Comparison of ENCODE assay signal across 9 mouse cellular contexts in the genomic region with DNA sequence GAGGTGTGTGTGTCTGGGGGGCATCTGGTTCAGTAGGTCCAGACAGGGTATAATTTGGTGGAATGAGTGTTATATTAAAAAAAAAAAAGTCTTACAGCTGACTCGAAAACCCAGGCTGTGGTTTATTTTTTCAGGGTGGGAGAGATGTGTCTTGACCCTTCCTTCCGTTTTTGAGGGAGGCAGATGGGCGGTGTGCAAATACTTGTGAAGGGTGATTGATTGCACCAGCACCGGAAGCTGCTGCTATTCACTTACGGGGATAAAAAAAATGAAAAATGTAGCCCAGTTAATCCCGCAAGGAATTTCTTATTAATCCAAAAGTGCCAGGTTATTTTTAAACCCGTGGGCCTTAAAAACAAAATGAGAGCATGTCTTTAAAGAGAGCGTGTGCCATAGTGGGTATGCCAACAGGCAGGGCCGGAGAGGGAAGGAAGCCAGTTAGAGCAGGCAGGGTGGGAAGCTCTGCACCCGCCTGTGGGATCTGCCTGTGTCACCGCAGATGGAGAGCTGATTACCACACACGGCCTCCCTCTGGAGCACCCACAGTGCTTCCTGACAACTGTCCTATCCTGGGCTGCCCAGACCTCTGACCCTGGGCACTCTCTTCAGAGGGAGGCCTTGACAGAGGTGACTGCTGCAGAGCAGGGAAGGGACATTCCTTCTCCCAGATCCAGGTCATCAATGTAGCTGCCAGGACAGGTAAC. TPM values are rescaled to one million over a fixed set of nuclear protein-coding genes. Genes with fewer than 3 reads are reported as not detected.
DNase-seq lines count a peak whose midpoint lies in the region; ATAC-seq and TF ChIP-seq lines count a peak whose summit lies in the region.
"Had no signal": no experiment of that assay in that cellular context is flagged by ENCODE, and none has a peak within 500 bp of the region (broad histone marks: within the 10 kb centered on the region; RNA-seq: fewer than 3 reads in every experiment).

No protein-coding gene starts in this region.

- 0 out of 2 replicates have a peak overlapping the region, but pooled peaks have one; percentile 40 for H3K27ac ChIP-seq in forebrain, embryonic 10.5 days
- no peak overlapping the region for H3K27ac ChIP-seq in forebrain, embryonic 11.5 days (ENCODE audit: low read depth, low read length)
- H3K27ac ChIP-seq in neural tube, embryonic 11.5 days (ENCODE audit: low read depth, low read length): no peak overlapping the region
- 0 out of 2 replicates have a peak overlapping the region, but pooled peaks have one; percentile 7 for H3K27ac ChIP-seq in hindbrain, embryonic 12.5 days
- no peak overlapping the region for H3K27ac ChIP-seq in lung, postnatal 0 days (ENCODE audit: low read length)
- H3K27ac ChIP-seq: embryonic facial prominence, embryonic 15.5 days had no signal

- no peak overlapping the region for H3K4me2 ChIP-seq in forebrain, embryonic 11.5 days (ENCODE audit: low read depth, low read length, severe bottlenecking)
- no peak overlapping the region for H3K4me2 ChIP-seq in neural tube, embryonic 11.5 days (ENCODE audit: low read depth)
- no peak overlapping the region for H3K4me2 ChIP-seq in hindbrain, embryonic 12.5 days (replicated peaks)
- peak overlapping the region; percentile 2; the same call in 1 of the 2 replicates for H3K4me2 ChIP-seq in lung, postnatal 0 days (replicated peaks; ENCODE audit: low read depth, low read length)
- H3K4me2 ChIP-seq: embryonic facial prominence, embryonic 15.5 days had no signal

- peaks cover 24% of the 10 kb centered on the region for H3K4me1 ChIP-seq in forebrain, embryonic 10.5 days
- H3K4me1 ChIP-seq in forebrain, embryonic 11.5 days (replicated peaks; ENCODE audit: control insufficient read depth, insufficient read depth, low read length): peaks cover 3% of the 10 kb centered on the region; the same call in 1 of the 2 replicates
- H3K4me1 ChIP-seq in neural tube, embryonic 11.5 days (ENCODE audit: control insufficient read depth, insufficient read depth, low read length): peaks cover 8% of the 10 kb centered on the region
- H3K4me1 ChIP-seq in hindbrain, embryonic 12.5 days: peaks cover 28% of the 10 kb centered on the region
- H3K4me1 ChIP-seq in lung, postnatal 0 days (ENCODE audit: insufficient read depth, low read depth, low read length): 0 out of 2 replicates have a peak, but pooled peaks cover 2% of the 10 kb centered on the region

- TF ChIP-seq CTCF in lung, postnatal 0 days (IDR thresholded peaks at IDR 0.05): no peak

- H3K9ac ChIP-seq in forebrain, embryonic 11.5 days (ENCODE audit: low read length): no peak overlapping the region
- no peak overlapping the region for H3K9ac ChIP-seq in neural tube, embryonic 11.5 days (ENCODE audit: low read length)
- H3K9ac ChIP-seq in hindbrain, embryonic 12.5 days: no peak overlapping the region
- no peak overlapping the region for H3K9ac ChIP-seq in lung, postnatal 0 days (replicated peaks; ENCODE audit: low read depth)
- H3K9ac ChIP-seq: embryonic facial prominence, embryonic 15.5 days had no signal

- no peak for ATAC-seq in forebrain, embryonic 11.5 days (replicated peaks; ENCODE audit: low FRiP score)
- peak; percentile 41; the same call in 1 of the 2 replicates for ATAC-seq in neural tube, embryonic 11.5 days (ENCODE audit: insufficient read depth, low FRiP score, low TSS enrichment)
- ATAC-seq in hindbrain, embryonic 12.5 days (ENCODE audit: low FRiP score): 0 out of 2 replicates have a peak, but pooled peaks have one; percentile 35
- ATAC-seq in lung, postnatal 0 days: peak; percentile 35; the same call in 1 of the 2 replicates

- H3K4me3 ChIP-seq in forebrain, embryonic 10.5 days: no peak overlapping the region
- H3K4me3 ChIP-seq in forebrain, embryonic 11.5 days (ENCODE audit: low read depth, low read length): no peak overlapping the region
- H3K4me3 ChIP-seq in neural tube, embryonic 11.5 days (ENCODE audit: low read depth, low read length): no peak overlapping the region
- H3K4me3 ChIP-seq in hindbrain, embryonic 12.5 days: no peak overlapping the region
- no peak overlapping the region for H3K4me3 ChIP-seq in lung, postnatal 0 days (ENCODE audit: low read depth, low read length)
- H3K4me3 ChIP-seq: embryonic facial prominence, embryonic 15.5 days had no signal

- 59% methylated on average over 12 of the region's 12 CpGs for WGBS in forebrain, embryonic 10.5 days
- WGBS in forebrain, embryonic 11.5 days: 53% methylated on average over 12 of the region's 12 CpGs
- WGBS in neural tube, embryonic 11.5 days: 29% methylated on average over 12 of the region's 12 CpGs
- WGBS in hindbrain, embryonic 12.5 days: 34% methylated on average over 12 of the region's 12 CpGs
- 11% methylated on average over 12 of the region's 12 CpGs for WGBS in lung, postnatal 0 days

- TF ChIP-seq EP300 in lung, postnatal 0 days (IDR thresholded peaks at IDR 0.05): no peak

- H3K9me3 ChIP-seq in forebrain, embryonic 10.5 days: no peaks in the 10 kb centered on the region
- H3K9me3 ChIP-seq in forebrain, embryonic 11.5 days (ENCODE audit: control insufficient read depth, low read length): no peaks in the 10 kb centered on the region
- no peaks in the 10 kb centered on the region for H3K9me3 ChIP-seq in neural tube, embryonic 11.5 days (ENCODE audit: control insufficient read depth, low read length)
- no peaks in the 10 kb centered on the region for H3K9me3 ChIP-seq in hindbrain, embryonic 12.5 days (replicated peaks)
- no peaks in the 10 kb centered on the region for H3K9me3 ChIP-seq in lung, postnatal 0 days (ENCODE audit: low read length)
- H3K9me3 ChIP-seq: embryonic facial prominence, embryonic 15.5 days had no signal

- no peak for DNase-seq in forebrain, embryonic 10.5 days (ENCODE audit: extremely low spot score, low spot score)
- no peak for DNase-seq in forebrain, embryonic 11.5 days (ENCODE audit: low spot score)
- peak; percentile 24 for DNase-seq in neural tube, embryonic 11.5 days (ENCODE audit: low spot score)
- no peak for DNase-seq in neural tube, embryonic 10.5 days (ENCODE audit: extremely low spot score, low spot score)
- peak; percentile 44 for DNase-seq in lung, postnatal 0 days (ENCODE audit: low spot score)
- DNase-seq in adipocyte (ENCODE audit: low spot score): no peak
- DNase-seq in thymus, postnatal 36 days: no peak

- H3K36me3 ChIP-seq in forebrain, embryonic 10.5 days (replicated peaks): 0 out of 2 replicates have a peak, but pooled peaks cover 5% of the 10 kb centered on the region
- H3K36me3 ChIP-seq in forebrain, embryonic 11.5 days (ENCODE audit: control insufficient read depth, insufficient read depth, low read length): no peaks in the 10 kb centered on the region
- no peaks in the 10 kb centered on the region for H3K36me3 ChIP-seq in neural tube, embryonic 11.5 days (ENCODE audit: control insufficient read depth, insufficient read depth, low read length)
- H3K36me3 ChIP-seq in hindbrain, embryonic 12.5 days: no peaks in the 10 kb centered on the region
- H3K36me3 ChIP-seq in lung, postnatal 0 days (ENCODE audit: insufficient read depth, low read length): no peaks in the 10 kb centered on the region
- H3K36me3 ChIP-seq: embryonic facial prominence, embryonic 15.5 days had no signal

- no peaks in the 10 kb centered on the region for H3K27me3 ChIP-seq in forebrain, embryonic 10.5 days (ENCODE audit: poor library complexity, severe bottlenecking)
- no peaks in the 10 kb centered on the region for H3K27me3 ChIP-seq in forebrain, embryonic 11.5 days (ENCODE audit: control insufficient read depth, insufficient read depth, low read length)
- no peaks in the 10 kb centered on the region for H3K27me3 ChIP-seq in neural tube, embryonic 11.5 days (ENCODE audit: control insufficient read depth, insufficient read depth, low read length)
- H3K27me3 ChIP-seq in hindbrain, embryonic 12.5 days: no peaks in the 10 kb centered on the region
- H3K27me3 ChIP-seq in lung, postnatal 0 days (replicated peaks; ENCODE audit: insufficient read depth, low read length): no peaks in the 10 kb centered on the region
- H3K27me3 ChIP-seq: embryonic facial prominence, embryonic 15.5 days had no signal

RNA-seq across cellular contexts. Expression of gene Tspan5, which starts 11.3 kb away (rescaled TPM):
- 25.3 and 25.7 TPM in 2 replicates for polyA plus RNA-seq in forebrain, embryonic 10.5 days (2016; fragmentation: Nextera tagmentation; extraction: Ambion mirVana)
- polyA plus RNA-seq in forebrain, embryonic 11.5 days (2014; fragmentation: Nextera tagmentation; extraction: Ambion mirVana): 43.4 and 48.5 TPM in 2 replicates
- polyA plus RNA-seq in neural tube, embryonic 11.5 days (2014; fragmentation: Nextera tagmentation; extraction: Ambion mirVana): 71.6 and 79.2 TPM in 2 replicates
- polyA plus RNA-seq in hindbrain, embryonic 12.5 days (2016; fragmentation: Nextera tagmentation; extraction: Ambion mirVana): 74.6 and 77.8 TPM in 2 replicates
- 33.0 and 35.0 TPM in 2 replicates for polyA plus RNA-seq in lung, postnatal 0 days (2015; fragmentation: Nextera tagmentation; extraction: Ambion mirVana)

Comparison
In these comparisons a context has a peak if more than half of its experiments do, and no peak if none do; other contexts are left out.
1. DNase-seq: peak in neural tube, embryonic 11.5 days (single experiment) and lung, postnatal 0 days (single experiment); none in forebrain, embryonic 10.5 days (single experiment), forebrain, embryonic 11.5 days (single experiment), neural tube, embryonic 10.5 days (single experiment), adipocyte (single experiment) and thymus, postnatal 36 days (0 of 2).
2. H3K27ac ChIP-seq: peak in forebrain, embryonic 10.5 days (single experiment) and hindbrain, embryonic 12.5 days (single experiment); none in forebrain, embryonic 11.5 days (single experiment), neural tube, embryonic 11.5 days (single experiment) and lung, postnatal 0 days (single experiment).